Mouse (Mus musculus) brain, adult 2 months (tissue): ENCODE data around the gene Sertad1.
A peak's percentile ranks its signal among the peaks of the same experiment; 100 is the strongest.

Experiments used
- DNase-seq: peaks from one replicate; pipeline ENCODE4 v3.0.0; 2011; ENCODE audit warnings: low read depth, low spot score

Gene Sertad1

GRCm38 (mm10) chr7:27486770-27487697 is at the start of gene Sertad1:
Gene Sertad1 (plus strand): TSS chr7:27486910.
- peak; percentile 100 for DNase-seq

GRCm38 (mm10) chr7:27437544-27437943 is 49.2 kb upstream of the Sertad1 start:
- peak; percentile 54 for DNase-seq

- DNase-seq = no peak
Observed at GRCm38 (mm10) chr7:27440014-27440413, 46.7 kb upstream of the Sertad1 start.

- peak; percentile 30 for DNase-seq
Observed at GRCm38 (mm10) chr7:27446051-27446450, 40.7 kb upstream of the Sertad1 start.

- peak; percentile 84 for DNase-seq
Observed at GRCm38 (mm10) chr7:27446521-27447418, 39.9 kb upstream of the Sertad1 start.

GRCm38 (mm10) chr7:27447419-27448286 is 39.1 kb upstream of the Sertad1 start, which contains the start of the genes Sptbn4 and Blvrb:
Gene Sptbn4 (minus strand): TSS chr7:27447686.
Gene Blvrb (plus strand): TSS chr7:27447978.
- peak; percentile 100 for DNase-seq

- no peak for DNase-seq
Observed at GRCm38 (mm10) chr7:27448421-27449206, 38.1 kb upstream of the Sertad1 start.

GRCm38 (mm10) chr7:27449256-27449862 is 37.4 kb upstream of the Sertad1 start:
- DNase-seq = peak; percentile 75

GRCm38 (mm10) chr7:27451359-27451758 is 35.4 kb upstream of the Sertad1 start:
- no peak for DNase-seq

- no peak for DNase-seq
Observed at GRCm38 (mm10) chr7:27452206-27452770, 34.4 kb upstream of the Sertad1 start.

- DNase-seq = no peak
Observed at GRCm38 (mm10) chr7:27454461-27455121, 32.1 kb upstream of the Sertad1 start.

- DNase-seq = no peak
Observed at GRCm38 (mm10) chr7:27455273-27455672, 31.4 kb upstream of the Sertad1 start.

GRCm38 (mm10) chr7:27458614-27459013 is 28.1 kb upstream of the Sertad1 start:
- no peak for DNase-seq

- no peak for DNase-seq
Observed at GRCm38 (mm10) chr7:27459640-27460039, 27.1 kb upstream of the Sertad1 start.

GRCm38 (mm10) chr7:27460477-27460876 is 26.2 kb upstream of the Sertad1 start:
- no peak for DNase-seq

GRCm38 (mm10) chr7:27467648-27468047 is 19.1 kb upstream of the Sertad1 start:
- peak; percentile 29 for DNase-seq

- DNase-seq = no peak
Observed at GRCm38 (mm10) chr7:27471390-27472120, 15.2 kb upstream of the Sertad1 start.

GRCm38 (mm10) chr7:27472596-27472995 is 14.1 kb upstream of the Sertad1 start:
- DNase-seq = no peak
